Mouse (Mus musculus) forelimb bud, embryonic 11.5 days (tissue): ENCODE results near the gene Gpr137c.

Experiments used
- DNase-seq: peaks from one replicate; pipeline ENCODE4 v3.0.0-alpha.2; 2012; ENCODE audit warnings: low read depth, low spot score

The Gpr137c gene

GRCm38 (mm10) chr14:45219281-45220089, at the start of gene Gpr137c:
Gene Gpr137c (plus strand): TSS chr14:45219717.
- peak; percentile 99 for DNase-seq

GRCm38 (mm10) chr14:45172260-45172659, 47.3 kb upstream of the Gpr137c start:
- no peak for DNase-seq

DNA sequence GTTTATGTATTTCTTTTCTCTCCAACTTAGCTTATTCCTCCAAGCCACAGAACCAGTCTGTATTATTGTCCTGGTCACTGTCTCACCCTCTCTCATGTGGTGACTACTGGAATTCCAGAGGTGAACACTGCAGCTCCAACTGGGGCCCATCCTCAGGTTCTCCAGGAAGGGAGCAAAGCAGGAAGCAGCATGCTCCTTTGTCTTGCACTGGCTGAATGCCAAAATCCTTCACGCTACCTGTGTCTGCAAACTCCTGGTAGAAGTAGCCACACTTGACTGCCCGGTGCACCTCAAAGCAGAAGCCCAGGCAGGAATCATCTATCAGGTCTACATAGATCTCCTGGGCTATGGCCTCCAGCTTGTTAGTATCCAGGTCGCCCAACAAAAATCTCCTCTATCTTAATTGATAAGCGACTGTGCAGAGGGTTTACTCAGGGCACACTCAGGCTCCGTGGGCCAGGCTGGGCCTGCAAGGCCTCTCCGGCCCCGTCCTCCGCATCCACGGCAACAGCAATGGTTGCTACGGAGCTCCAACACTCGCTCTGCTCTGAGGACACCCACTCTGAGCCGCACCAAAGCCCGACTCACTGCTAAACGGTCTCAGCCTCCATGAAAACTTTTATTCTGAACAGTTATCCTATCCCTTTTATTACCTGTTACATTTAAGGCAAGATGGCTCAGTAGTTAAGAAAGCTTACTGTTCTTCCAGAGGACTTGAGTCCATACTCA, 44.3 kb upstream of the Gpr137c start:
- no peak for DNase-seq

GRCm38 (mm10) chr14:45179186-45179585, 40.3 kb upstream of the Gpr137c start:
- DNase-seq = no peak

GRCm38 (mm10) chr14:45179606-45180005, 39.9 kb upstream of the Gpr137c start:
- DNase-seq = no peak

GRCm38 (mm10) chr14:45181611-45182010, 37.9 kb upstream of the Gpr137c start:
- no peak for DNase-seq

- no peak for DNase-seq
These were observed 28.5 kb upstream of the Gpr137c start for GRCm38 (mm10) chr14:45190999-45191398.

DNA sequence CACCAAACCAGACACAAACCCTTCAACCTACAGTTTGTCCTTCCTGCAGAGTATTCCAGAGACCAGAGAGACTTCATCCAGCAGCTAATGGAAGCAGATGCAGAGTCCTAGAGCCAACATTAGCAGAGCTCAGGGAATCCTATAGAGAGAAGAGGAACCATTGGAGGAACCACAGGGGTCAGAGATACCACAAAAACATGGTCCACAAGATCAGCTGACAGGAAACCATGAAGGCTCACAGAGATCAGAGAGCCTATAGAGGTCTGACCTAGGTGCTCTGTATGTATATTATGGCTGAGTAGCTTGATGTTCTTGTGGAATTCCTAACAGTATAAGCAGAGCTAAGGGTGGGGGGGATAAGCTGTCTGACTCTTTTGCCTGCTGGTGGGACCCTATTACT, 18.9 kb upstream of the Gpr137c start:
- no peak for DNase-seq

GRCm38 (mm10) chr14:45210683-45211082, 8.8 kb upstream of the Gpr137c start:
- no peak for DNase-seq

DNA sequence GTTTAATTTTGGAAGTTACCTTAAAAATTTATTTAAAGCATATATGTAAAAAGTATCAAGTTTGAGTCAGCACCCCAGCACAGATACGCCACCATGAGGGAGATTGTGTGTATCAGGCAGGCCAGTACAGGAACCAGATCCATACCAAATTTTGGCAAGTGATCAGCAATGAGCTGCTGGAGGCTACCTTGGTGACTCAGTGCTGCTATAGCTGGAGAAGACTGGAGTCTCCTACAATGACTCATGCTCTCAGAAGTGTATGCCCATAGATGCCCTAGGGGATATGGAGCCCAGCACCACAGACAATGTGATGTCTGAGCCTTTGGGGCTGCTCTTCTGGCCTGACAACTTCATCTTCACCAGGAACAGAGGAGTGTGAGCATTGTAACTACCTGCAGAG, 8.1 kb upstream of the Gpr137c start:
- DNase-seq = no peak

GRCm38 (mm10) chr14:45216711-45217340, 2.7 kb upstream of the Gpr137c start:
- DNase-seq = no peak

DNA sequence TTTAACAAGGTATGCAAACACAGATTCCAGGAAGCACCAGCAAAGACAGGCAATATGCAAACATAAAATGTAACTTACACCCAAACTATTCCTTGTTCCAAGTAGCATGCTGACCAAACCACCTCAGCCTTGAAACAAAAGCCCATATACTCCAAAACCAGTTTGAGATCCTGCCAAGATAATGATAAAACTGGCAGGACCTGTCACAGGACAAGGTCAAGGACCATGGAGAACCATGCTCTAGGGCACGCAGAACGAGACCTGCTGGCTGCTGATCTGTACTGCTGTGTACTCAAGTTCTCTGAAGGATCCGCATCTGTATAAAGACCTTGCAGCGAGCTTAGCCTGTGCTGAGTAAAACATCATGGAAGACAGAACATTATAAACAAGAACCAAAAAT, 1.8 kb upstream of the Gpr137c start:
- no peak for DNase-seq

GRCm38 (mm10) chr14:45220090-45220956, 806 bp downstream of the Gpr137c start, which contains the start of gene Txndc16:
Gene Txndc16 (minus strand): TSS chr14:45220328.
- peak; percentile 72 for DNase-seq

- no peak for DNase-seq
These were observed 1.6 kb downstream of the Gpr137c start for GRCm38 (mm10) chr14:45220957-45221630.

DNA sequence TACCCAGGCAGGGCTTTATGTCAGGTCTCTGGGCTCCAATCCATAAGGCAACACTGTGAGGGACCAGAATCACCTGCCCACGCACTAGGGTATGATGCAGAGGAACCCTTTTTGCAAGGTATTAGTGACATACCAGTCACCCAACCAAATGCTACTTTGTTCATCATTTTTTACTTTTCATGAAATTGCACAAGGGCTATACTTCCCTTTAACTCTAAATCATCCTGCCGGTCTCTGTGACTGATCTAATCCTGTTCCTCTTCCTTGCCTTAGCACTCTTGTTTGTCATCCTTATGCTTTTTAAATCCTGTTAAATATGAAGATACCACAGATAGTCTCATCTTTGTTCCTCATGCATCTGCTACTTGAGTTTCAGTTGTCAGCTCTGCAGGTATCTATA, 19.5 kb downstream of the Gpr137c start:
- no peak for DNase-seq

DNA sequence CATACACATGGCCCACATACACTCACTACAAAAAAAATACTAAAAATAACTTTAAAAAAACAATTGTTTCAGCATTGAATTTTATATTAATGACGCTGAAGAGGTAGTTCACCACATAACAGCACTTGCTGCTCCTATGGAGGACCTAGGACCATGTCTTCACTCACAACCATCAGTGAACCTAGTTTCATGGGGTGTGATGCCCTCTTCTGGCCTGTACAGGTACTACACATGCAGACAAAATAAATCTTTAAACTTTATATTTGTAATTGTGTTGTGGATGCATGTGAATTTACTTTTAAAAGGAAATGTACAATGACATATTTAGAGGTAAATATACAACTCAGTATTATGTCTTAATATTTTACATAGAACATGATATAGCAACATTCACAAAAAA, 22.1 kb downstream of the Gpr137c start:
- DNase-seq = no peak

DNA sequence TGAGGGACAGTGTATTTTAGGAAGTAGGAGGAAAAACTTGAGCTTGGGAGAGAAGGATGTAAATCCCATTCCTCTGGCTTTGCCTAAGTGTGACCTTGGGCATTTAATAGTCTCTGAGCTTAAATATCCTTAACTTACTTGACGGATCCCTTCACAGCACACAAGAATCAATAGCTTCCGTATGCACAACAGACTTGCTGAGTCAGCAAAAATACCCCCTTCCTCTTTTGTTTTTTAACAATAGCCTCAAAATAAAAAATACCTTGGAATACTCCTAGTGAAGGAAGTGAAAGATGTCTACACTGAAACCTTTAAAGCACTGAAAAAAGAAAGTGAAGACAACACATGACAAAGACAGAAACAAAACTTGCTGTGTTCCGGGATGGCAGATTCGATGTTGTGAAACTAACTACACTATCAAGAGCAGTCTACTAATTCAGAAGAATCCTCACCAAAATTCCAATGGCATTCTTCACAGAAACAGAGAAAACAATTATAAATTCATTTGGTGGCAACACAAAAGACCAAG, 32.1 kb downstream of the Gpr137c start:
- no peak for DNase-seq

GRCm38 (mm10) chr14:45263831-45264592, 44.5 kb downstream of the Gpr137c start:
- DNase-seq = no peak

GRCm38 (mm10) chr14:45275816-45276215, 56.3 kb downstream of the Gpr137c start:
- no peak for DNase-seq

DNA sequence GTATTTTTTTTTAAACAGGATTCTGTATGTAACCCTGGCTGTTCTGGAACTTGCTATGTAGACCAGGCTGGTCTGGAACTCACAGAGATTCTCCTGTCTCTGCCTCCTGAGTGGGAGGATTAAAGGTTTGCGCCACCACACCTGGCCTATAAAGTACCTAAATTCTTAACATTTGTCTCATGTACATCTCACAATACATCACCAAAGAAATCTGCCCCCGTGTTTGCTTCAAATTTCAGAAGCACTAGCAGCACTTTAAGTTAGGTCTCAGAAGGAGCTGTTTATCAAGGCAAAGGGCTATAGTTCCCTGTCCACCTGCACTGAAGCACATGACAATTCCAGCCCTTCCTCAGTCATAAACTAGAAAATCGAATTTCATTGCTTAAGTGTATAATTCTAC, 62.5 kb downstream of the Gpr137c start:
- DNase-seq = no peak
